Mouse (Mus musculus): ENCODE measurements around the gene Mapk14. TPM values are rescaled to one million over a fixed set of nuclear protein-coding genes. Genes with fewer than 3 reads are reported as not detected.

Mapk14 gene
- polyA plus RNA-seq, 1 experiment from 2014 or later = 55.6 TPM

Other genes starting within 250 kb of the Mapk14 start
- gene Fkbp5, start 173.8 kb upstream of the Mapk14 start, polyA plus RNA-seq (2015; fragmentation: Nextera tagmentation; extraction: Ambion mirVana) = 30.7 and 35.1 TPM in 2 replicates
- gene Armc12, start 160.5 kb upstream of the Mapk14 start, polyA plus RNA-seq (2015; fragmentation: Nextera tagmentation; extraction: Ambion mirVana) = not detected in 2 replicates
- gene Clpsl2, start 141.9 kb upstream of the Mapk14 start, polyA plus RNA-seq (2015; fragmentation: Nextera tagmentation; extraction: Ambion mirVana) = not detected in 2 replicates
- 0.34 and 9.2 TPM in 2 replicates for gene Clps, start 130.6 kb upstream of the Mapk14 start, polyA plus RNA-seq (2015; fragmentation: Nextera tagmentation; extraction: Ambion mirVana)
- 0.48 and 0.57 TPM in 2 replicates for gene Lhfpl5, start 115.7 kb upstream of the Mapk14 start, polyA plus RNA-seq (2015; fragmentation: Nextera tagmentation; extraction: Ambion mirVana)
- gene Srpk1, start 68.6 kb upstream of the Mapk14 start, polyA plus RNA-seq (2015; fragmentation: Nextera tagmentation; extraction: Ambion mirVana) = 75.1 and 79.3 TPM in 2 replicates
- 0.47 and 0.58 TPM in 2 replicates for gene Slc26a8, start 1.1 kb upstream of the Mapk14 start, polyA plus RNA-seq (2015; fragmentation: Nextera tagmentation; extraction: Ambion mirVana)
- gene AC170998.1, start 34.8 kb downstream of the Mapk14 start, polyA plus RNA-seq (2015; fragmentation: Nextera tagmentation; extraction: Ambion mirVana) = 2.5 and 3.0 TPM in 2 replicates
- gene Mapk13, start 78.0 kb downstream of the Mapk14 start, polyA plus RNA-seq (2015; fragmentation: Nextera tagmentation; extraction: Ambion mirVana) = 75.2 and 76.2 TPM in 2 replicates
- 10.3 and 12.9 TPM in 2 replicates for gene Brpf3, start 109.8 kb downstream of the Mapk14 start, polyA plus RNA-seq (2015; fragmentation: Nextera tagmentation; extraction: Ambion mirVana)
- gene Pnpla1, start 167.1 kb downstream of the Mapk14 start, polyA plus RNA-seq (2015; fragmentation: Nextera tagmentation; extraction: Ambion mirVana) = not detected in 2 replicates
- gene 4930539E08Rik, start 224.0 kb downstream of the Mapk14 start, polyA plus RNA-seq (2015; fragmentation: Nextera tagmentation; extraction: Ambion mirVana) = 0.05 and 0.12 TPM in 2 replicates